Mouse (Mus musculus) lung, embryonic 16.5 days (tissue): ENCODE measurements at regions not wholly inside any gene's neighbourhood (a gene's known extent, or its start where the extent isn't known, plus 50 kb on each side); places are given as distances from the start of the nearest gene placed in this dataset.

ENCODE experiments used
- ATAC-seq: fragments of 200-750 bp; cut with Nextera tagmentation; 2 replicates; pipeline ENCODE4 v1.8.0; 2017; ENCODE audit warnings: low read depth, mild to moderate bottlenecking, moderate library complexity
- H3K27ac ChIP-seq: fragments of 300-500 bp; sonication (generic); 2 replicates; pipeline ENCODE4 v1.5.1; 2014; ENCODE audit warnings: mild to moderate bottlenecking, control low read depth, low read length
- H3K27me3 ChIP-seq: fragments of 300-500 bp; sonication (generic); 2 replicates; pipeline ENCODE4 v1.6.1; 2014; ENCODE audit warnings: low read depth, low read length, mixed read lengths; ENCODE audit not compliant: control insufficient read depth, insufficient read depth
- H3K36me3 ChIP-seq: fragments of 300-500 bp; sonication (generic); 2 replicates; pipeline ENCODE4 v1.6.1; 2014; ENCODE audit warnings: low read length; ENCODE audit not compliant: control insufficient read depth, insufficient read depth
- H3K4me1 ChIP-seq: fragments of 300-500 bp; sonication (generic); replicated peaks from 2 replicates; pipeline ENCODE4 v1.6.1; 2014; ENCODE audit warnings: low read length, mixed read lengths; ENCODE audit not compliant: control insufficient read depth, insufficient read depth
- H3K4me2 ChIP-seq: fragments of 300-500 bp; sonication (generic); 2 replicates; pipeline ENCODE4 v1.6.1; 2014; ENCODE audit warnings: low read depth, low read length, control low read depth
- H3K4me3 ChIP-seq: fragments of 300-500 bp; sonication (generic); 2 replicates; pipeline ENCODE4 v1.5.1; 2014; ENCODE audit warnings: mild to moderate bottlenecking, low read length, control low read depth
- H3K9ac ChIP-seq: fragments of 300-500 bp; sonication (generic); 2 replicates; pipeline ENCODE4 v1.6.1; 2014; ENCODE audit warnings: low read length, control low read depth
- H3K9me3 ChIP-seq: fragments of 300-500 bp; sonication (generic); 2 replicates; pipeline ENCODE4 v1.6.1; 2016; ENCODE audit warnings: low read length; ENCODE audit not compliant: control insufficient read depth
- WGBS: fragments of 180-500 bp; shearing (Covaris S2); extraction: QIAGEN DNeasy Blood & Tissue Kit; methylation state at CpG from one replicate; pipeline ENCODE4 v1.1.7; 2014; 5-methylcytosine and 5-hydroxymethylcytosine counted together

DNA sequence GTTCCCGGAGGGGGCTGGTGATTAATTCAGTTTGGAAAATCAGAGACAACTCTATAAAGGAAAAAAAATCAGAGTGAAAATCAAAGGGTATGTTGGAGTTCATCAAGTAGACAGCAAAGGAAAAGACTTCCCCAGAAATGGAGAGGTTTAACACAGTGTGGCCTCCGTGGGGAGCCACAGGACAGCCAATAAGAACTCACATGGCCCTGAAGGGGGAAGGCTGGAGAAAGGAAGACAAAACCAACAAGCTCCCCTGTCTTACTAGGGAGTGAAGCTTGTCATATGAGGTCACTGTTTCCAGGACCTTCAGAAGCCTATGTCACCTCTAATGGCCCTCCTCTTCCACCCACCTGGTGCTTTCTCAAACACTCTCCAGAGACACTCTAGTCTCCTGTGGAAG is 187.1 kb upstream of the Nckap5 start:
- Histone ChIP-seq H3K4me3 (no peak overlapping the region), H3K9me3 (no peaks in the 10 kb centered on the region), H3K36me3 (no peaks in the 10 kb centered on the region), H3K4me1 (no peaks in the 10 kb centered on the region), H3K9ac (no peak overlapping the region), H3K27me3 (no peaks in the 10 kb centered on the region), H3K4me2 (no peak overlapping the region), H3K27ac (no peak overlapping the region)
- no peak for ATAC-seq
- 55% methylated on average over 2 of the region's 2 CpGs for WGBS

DNA sequence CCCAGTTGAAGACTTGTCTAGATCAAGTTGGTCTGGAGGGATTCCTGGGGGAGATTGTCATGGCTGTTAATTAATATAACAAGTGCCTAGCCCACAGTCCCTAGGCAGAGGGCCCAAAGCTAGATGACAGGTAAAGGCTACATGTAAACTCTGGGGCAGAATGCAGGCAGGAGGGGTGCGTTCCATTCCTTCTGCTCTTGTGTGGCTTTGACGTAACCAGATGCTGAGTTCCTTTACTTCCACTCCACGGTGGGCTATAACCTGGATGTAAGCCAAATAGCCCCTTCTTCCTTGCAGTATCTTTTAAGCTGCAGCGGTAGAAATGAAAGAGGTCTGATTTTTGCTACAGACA is 185.3 kb upstream of the Nckap5 start:
- no peak for ATAC-seq
- H3K4me1 ChIP-seq, result no peaks in the 10 kb centered on the region
- 48% methylated on average over 4 of the region's 4 CpGs for WGBS
- H3K4me3 ChIP-seq, result no peak overlapping the region
- no peaks in the 10 kb centered on the region for H3K36me3 ChIP-seq
- H3K9me3 ChIP-seq, result no peaks in the 10 kb centered on the region
- H3K27ac ChIP-seq, result no peak overlapping the region
- H3K9ac ChIP-seq, result no peak overlapping the region
- no peak overlapping the region for H3K4me2 ChIP-seq
- H3K27me3 ChIP-seq, result no peaks in the 10 kb centered on the region

DNA sequence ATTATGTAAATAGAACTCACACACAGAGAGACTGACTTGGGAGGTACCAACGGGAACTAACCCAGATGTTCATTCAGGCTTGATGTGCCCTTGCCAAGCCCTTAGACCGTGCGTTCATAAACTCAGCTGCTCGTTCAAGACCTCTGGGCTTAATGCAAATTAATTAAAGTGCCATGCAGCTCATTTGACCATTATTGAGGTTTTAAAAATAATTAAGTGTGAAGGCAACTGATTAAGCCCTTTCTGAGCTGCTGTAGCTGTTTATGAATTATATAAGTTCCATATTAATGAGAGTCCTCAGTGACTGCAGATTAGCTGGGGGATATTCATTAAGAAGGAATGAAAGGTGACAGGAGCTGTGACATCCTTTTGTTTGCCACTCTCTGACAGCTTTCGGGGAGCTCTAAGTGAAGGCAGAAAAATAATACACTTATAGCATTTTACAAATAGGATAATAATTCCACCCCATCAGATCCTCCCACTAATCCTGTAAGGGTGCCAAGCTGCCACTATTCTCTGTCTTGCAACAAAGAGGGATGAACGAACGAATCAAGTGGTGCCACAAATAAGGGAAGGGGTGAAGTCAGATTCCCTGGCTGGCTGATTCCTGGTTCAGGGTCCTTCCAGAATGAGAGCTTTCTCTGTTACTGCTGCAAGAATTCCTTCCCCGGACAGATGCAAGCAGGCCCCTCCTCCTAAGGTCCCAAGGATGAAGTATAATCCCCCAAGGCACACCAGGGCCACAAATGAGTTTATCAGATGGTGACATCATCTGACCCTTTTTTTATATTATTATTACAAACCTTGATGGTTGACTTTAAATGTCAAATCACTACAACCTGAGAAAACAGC is 184.7 kb upstream of the Nckap5 start:
- 31% methylated on average over 8 of the region's 8 CpGs for WGBS
- Histone ChIP-seq H3K4me3 (no peak overlapping the region), H3K4me1 (no peaks in the 10 kb centered on the region), H3K27ac (no peak overlapping the region), H3K9me3 (no peaks in the 10 kb centered on the region), H3K9ac (no peak overlapping the region), H3K27me3 (no peaks in the 10 kb centered on the region), H3K4me2 (no peak overlapping the region), H3K36me3 (no peaks in the 10 kb centered on the region)
- peak; percentile 84 for ATAC-seq

DNA sequence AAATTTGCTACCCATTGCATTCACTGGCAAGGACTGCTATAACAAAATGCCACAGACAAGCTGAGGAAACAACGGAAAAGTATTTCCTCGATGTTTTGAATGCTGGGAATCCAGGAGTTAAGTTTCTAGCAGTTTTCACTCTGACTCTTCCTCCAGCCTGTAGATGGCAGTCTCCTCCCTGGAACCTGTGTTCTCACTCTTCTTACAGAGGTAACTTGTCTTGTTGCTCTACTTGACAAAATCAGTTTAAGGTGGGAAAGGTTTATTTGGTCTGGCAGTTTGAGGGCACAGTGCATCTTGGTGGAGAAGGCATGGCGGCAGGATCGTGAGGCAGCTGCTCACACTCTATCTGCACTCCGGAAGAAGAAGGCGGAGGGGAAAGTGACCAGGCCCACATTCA is 181.3 kb upstream of the Nckap5 start:
- no peaks in the 10 kb centered on the region for H3K36me3 ChIP-seq
- H3K27ac ChIP-seq, result no peak overlapping the region
- H3K9me3 ChIP-seq, result no peaks in the 10 kb centered on the region
- no peak for ATAC-seq
- H3K4me1 ChIP-seq, result no peaks in the 10 kb centered on the region
- H3K27me3 ChIP-seq, result no peaks in the 10 kb centered on the region
- 54% methylated on average over 6 of the region's 6 CpGs for WGBS
- H3K9ac ChIP-seq, result no peak overlapping the region
- H3K4me3 ChIP-seq, result no peak overlapping the region
- H3K4me2 ChIP-seq, result no peak overlapping the region

DNA sequence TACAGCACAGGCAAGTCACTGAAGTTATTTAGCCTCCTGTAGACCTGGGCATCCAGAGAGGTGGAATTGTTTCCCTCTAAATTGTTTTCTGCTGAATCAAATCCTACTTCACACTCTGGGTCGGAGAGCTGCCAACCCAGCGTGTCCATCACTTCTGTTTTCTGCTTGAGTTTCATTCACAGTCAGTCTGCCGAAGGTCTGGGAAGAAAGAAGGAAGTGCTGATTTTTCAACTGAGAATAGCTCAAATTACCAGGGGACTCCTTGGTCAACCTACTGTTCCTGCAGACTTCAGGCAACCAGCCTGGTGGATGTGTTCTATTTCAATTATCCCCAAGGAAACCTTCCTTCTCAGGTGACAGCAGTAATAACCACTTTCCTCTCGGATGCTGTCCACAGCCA is 179.1 kb upstream of the Nckap5 start:
- Histone ChIP-seq H3K4me2 (no peak overlapping the region), H3K4me3 (no peak overlapping the region), H3K4me1 (no peaks in the 10 kb centered on the region), H3K27ac (no peak overlapping the region), H3K27me3 (no peaks in the 10 kb centered on the region), H3K9me3 (no peaks in the 10 kb centered on the region), H3K36me3 (no peaks in the 10 kb centered on the region), H3K9ac (no peak overlapping the region)
- 63% methylated on average over 4 of the region's 4 CpGs for WGBS
- ATAC-seq, result no peak

DNA sequence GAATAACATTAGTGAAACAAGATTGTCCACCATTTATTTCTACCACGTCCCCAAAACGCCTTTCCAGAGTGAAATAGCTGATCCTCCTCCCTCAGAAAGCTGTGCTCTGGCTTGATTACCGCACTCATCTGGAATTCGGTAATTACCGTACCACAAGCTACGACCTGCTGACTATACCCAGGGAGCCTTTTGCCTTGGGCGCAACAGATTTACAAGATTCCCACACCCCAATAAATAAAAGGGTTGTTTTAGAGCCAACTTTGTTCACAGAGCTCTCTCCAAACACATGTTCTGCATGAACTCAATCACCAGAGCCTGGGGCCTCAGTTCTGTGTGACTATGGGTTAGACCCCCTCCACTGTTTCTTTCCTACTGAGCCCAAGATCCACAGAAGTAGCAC is 171.1 kb upstream of the Nckap5 start:
- H3K27ac ChIP-seq, result no peak overlapping the region
- no peak for ATAC-seq
- no peak overlapping the region for H3K9ac ChIP-seq
- no peaks in the 10 kb centered on the region for H3K27me3 ChIP-seq
- H3K4me2 ChIP-seq, result no peak overlapping the region
- no peak overlapping the region for H3K4me3 ChIP-seq
- no peaks in the 10 kb centered on the region for H3K4me1 ChIP-seq
- WGBS, result 77% methylated on average over 7 of the region's 7 CpGs
- no peaks in the 10 kb centered on the region for H3K36me3 ChIP-seq
- no peaks in the 10 kb centered on the region for H3K9me3 ChIP-seq

DNA sequence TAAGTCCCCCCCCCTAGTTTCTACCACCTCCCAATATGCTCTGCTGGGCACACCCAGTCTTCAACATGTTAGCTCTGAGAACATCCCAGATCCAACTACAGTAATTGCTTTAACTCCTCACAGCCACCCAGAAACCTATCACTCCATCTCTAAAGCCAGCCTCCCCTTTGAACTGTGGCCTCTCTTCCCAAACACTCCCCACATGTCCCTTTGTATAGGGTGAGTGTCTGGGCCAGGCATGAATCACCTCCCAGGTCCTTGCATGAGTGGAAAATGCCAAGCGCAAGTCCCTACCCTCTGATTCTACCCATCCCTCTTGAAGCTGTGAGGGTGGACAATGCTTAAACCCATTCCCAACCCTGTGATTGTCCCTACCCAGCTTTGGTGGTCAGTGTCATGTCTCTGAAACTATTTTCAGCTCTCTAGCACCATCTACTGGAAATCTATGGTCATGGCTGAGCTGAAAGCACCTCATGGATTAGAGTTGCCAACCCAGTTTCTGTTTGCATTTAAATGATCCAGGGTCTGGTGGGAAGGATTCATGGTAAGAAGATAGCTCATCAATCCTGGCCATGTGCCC is 162.6 kb upstream of the Nckap5 start:
- WGBS, result 68% methylated on average over 1 of the region's 1 CpGs
- no peak overlapping the region for H3K27ac ChIP-seq
- no peaks in the 10 kb centered on the region for H3K27me3 ChIP-seq
- peaks cover 2% of the 10 kb centered on the region; the same call in 1 of the 2 replicates for H3K4me1 ChIP-seq
- no peaks in the 10 kb centered on the region for H3K9me3 ChIP-seq
- H3K9ac ChIP-seq, result no peak overlapping the region
- no peaks in the 10 kb centered on the region for H3K36me3 ChIP-seq
- ATAC-seq, result peak; percentile 28; the same call in 1 of the 2 replicates
- no peak overlapping the region for H3K4me3 ChIP-seq
- H3K4me2 ChIP-seq, result no peak overlapping the region

DNA sequence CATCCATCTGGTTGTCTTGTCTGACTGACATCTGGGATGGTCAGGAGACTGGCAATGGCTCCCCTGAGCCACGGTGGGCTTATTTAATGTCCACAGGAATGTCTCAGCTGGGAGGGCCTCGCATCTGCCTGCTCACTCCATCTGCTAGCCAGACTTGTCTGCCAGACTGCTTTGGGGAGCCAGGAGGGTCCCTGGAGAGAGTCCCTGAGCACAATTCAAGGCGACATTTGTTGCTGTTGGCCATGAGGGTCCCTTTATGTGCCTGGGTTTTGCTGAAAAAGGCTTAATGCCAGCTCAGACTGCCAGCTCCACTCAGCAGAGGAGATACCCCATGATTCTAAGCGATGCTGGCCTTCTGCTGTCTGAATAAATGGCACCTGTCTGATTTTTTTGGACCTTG is 161.8 kb upstream of the Nckap5 start:
- H3K9me3 ChIP-seq, result no peaks in the 10 kb centered on the region
- H3K4me1 ChIP-seq, result peaks cover 2% of the 10 kb centered on the region; the same call in 1 of the 2 replicates
- no peak overlapping the region for H3K4me2 ChIP-seq
- 53% methylated on average over 4 of the region's 4 CpGs for WGBS
- no peak overlapping the region for H3K27ac ChIP-seq
- no peaks in the 10 kb centered on the region for H3K27me3 ChIP-seq
- no peak overlapping the region for H3K9ac ChIP-seq
- H3K4me3 ChIP-seq, result no peak overlapping the region
- H3K36me3 ChIP-seq, result no peaks in the 10 kb centered on the region
- no peak for ATAC-seq

DNA sequence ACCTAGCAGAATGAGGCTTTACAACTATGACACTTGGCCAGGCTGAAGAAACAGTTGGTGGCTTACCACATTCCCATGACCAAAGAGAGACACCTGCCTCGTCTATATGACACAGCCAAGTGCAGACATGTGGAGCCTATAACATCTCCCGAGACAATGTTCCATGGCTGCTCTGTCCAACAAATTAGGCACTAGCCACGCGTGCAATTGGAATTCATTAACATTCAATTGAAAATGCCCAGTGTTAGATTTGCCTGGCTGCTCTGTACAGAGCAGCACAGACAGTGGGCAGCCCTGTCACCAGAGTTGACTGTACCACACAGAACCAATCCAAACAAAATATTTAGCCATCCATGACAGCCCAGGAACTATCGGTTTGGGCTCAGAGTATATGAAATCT is 152.2 kb upstream of the Nckap5 start:
- 77% methylated on average over 5 of the region's 5 CpGs for WGBS
- Histone ChIP-seq H3K27me3 (no peaks in the 10 kb centered on the region), H3K27ac (no peak overlapping the region), H3K4me3 (no peak overlapping the region), H3K4me2 (no peak overlapping the region), H3K9ac (no peak overlapping the region), H3K4me1 (no peaks in the 10 kb centered on the region), H3K9me3 (peaks cover 3% of the 10 kb centered on the region; the same call in 1 of the 2 replicates), H3K36me3 (no peaks in the 10 kb centered on the region)
- no peak for ATAC-seq
